ENCODE assay signal across 10 mouse cellular contexts in the genomic region with DNA sequence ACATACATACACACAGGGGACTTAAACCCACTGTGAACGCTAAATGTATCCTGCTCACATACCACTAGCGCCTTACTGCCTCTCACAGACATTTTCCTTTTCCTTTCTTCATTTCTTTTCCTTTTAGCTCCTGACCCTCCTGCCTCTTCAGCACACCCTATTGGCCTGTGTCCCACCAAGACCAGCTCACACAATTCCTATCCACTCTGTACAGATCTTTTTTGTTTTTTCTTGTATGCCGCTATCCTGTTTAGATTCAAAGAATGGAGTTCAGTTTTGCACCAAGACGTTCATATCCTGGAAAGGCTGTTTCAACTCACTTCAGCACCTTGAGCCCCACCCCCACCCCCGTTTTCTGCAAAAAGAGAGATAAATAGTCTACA. TPM values are rescaled to one million over a fixed set of nuclear protein-coding genes. Genes with fewer than 3 reads are reported as not detected.
DNase-seq lines count a peak whose midpoint lies in the region; ATAC-seq and TF ChIP-seq lines count a peak whose summit lies in the region.
"Had no signal": no experiment of that assay in that cellular context is flagged by ENCODE, and none has a peak within 500 bp of the region (broad histone marks: within the 10 kb centered on the region; RNA-seq: fewer than 3 reads in every experiment).

No protein-coding gene starts in this region.

- TF ChIP-seq POLR2A in embryonic fibroblast, embryonic 13.5 days (IDR thresholded peaks at IDR 0.05; ENCODE audit: low read depth, low read length) = no peak; the same call in 1 of the 2 replicates

- H3K9ac ChIP-seq in kidney, postnatal 0 days (ENCODE audit: low read depth, low read length) = peak overlapping the region; percentile 24
- H3K9ac ChIP-seq in hindbrain, postnatal 0 days (replicated peaks; ENCODE audit: low read length) = peak overlapping the region; percentile 54; the same call in 1 of the 2 replicates
- H3K9ac ChIP-seq in neural tube, embryonic 13.5 days = peak overlapping the region; percentile 77
- H3K9ac ChIP-seq in liver, postnatal 0 days (replicated peaks) = no peak overlapping the region

- no peaks in the 10 kb centered on the region for H3K9me3 ChIP-seq in kidney, postnatal 0 days (replicated peaks; ENCODE audit: low read length)
- no peaks in the 10 kb centered on the region for H3K9me3 ChIP-seq in hindbrain, postnatal 0 days (ENCODE audit: low read length)
- H3K9me3 ChIP-seq in neural tube, embryonic 13.5 days = no peaks in the 10 kb centered on the region
- H3K9me3 ChIP-seq in liver, postnatal 0 days (ENCODE audit: low read length) = no peaks in the 10 kb centered on the region

- no peak for TF ChIP-seq EP300 in liver, postnatal 0 days (IDR thresholded peaks at IDR 0.05; ENCODE audit: low read depth)

- 37% methylated on average over 5 of the region's 5 CpGs for WGBS in kidney, postnatal 0 days
- 12% methylated on average over 5 of the region's 5 CpGs for WGBS in hindbrain, postnatal 0 days
- WGBS in neural tube, embryonic 13.5 days = 25% methylated on average over 5 of the region's 5 CpGs
- 43% methylated on average over 5 of the region's 5 CpGs for WGBS in liver, postnatal 0 days (ENCODE audit: insufficient replicate concordance)

- no peak for DNase-seq in kidney, postnatal 0 days (ENCODE audit: low spot score)
- no peak for DNase-seq in kidney, adult 11 months
- no peak for DNase-seq in hindbrain, postnatal 0 days (ENCODE audit: low spot score)
- no peak for DNase-seq in liver, postnatal 0 days
- DNase-seq in Muller cell, postnatal 12 days (ENCODE audit: inconsistent ontology term) = no peak
- DNase-seq in layer of hippocampus, adult 11-12 months (ENCODE audit: low spot score) = no peak
- DNase-seq: gastrocnemius, postnatal 10 days had no signal

- H3K4me3 ChIP-seq in kidney, postnatal 0 days (replicated peaks; ENCODE audit: low read depth, low read length) = peak overlapping the region; percentile 16; the same call in 1 of the 2 replicates
- H3K4me3 ChIP-seq in embryonic fibroblast, embryonic 13.5 days (ENCODE audit: insufficient read depth, low read length) = no peak overlapping the region
- H3K4me3 ChIP-seq in hindbrain, postnatal 0 days (ENCODE audit: low read length) = peak overlapping the region; percentile 33
- peak overlapping the region; percentile 79 for H3K4me3 ChIP-seq in neural tube, embryonic 13.5 days
- no peak overlapping the region for H3K4me3 ChIP-seq in liver, postnatal 0 days (ENCODE audit: low read depth, low read length)

- H3K4me2 ChIP-seq in kidney, postnatal 0 days (ENCODE audit: low read length) = peak overlapping the region; percentile 58
- H3K4me2 ChIP-seq in hindbrain, postnatal 0 days (ENCODE audit: low read depth, low read length) = peak overlapping the region; percentile 67
- peak overlapping the region; percentile 64 for H3K4me2 ChIP-seq in neural tube, embryonic 13.5 days
- H3K4me2 ChIP-seq in liver, postnatal 0 days (ENCODE audit: low read depth, low read length) = no peak overlapping the region

- H3K27me3 ChIP-seq in kidney, postnatal 0 days (ENCODE audit: insufficient read depth, low read length) = no peaks in the 10 kb centered on the region
- H3K27me3 ChIP-seq in hindbrain, postnatal 0 days (ENCODE audit: insufficient read depth, low read length) = no peaks in the 10 kb centered on the region
- H3K27me3 ChIP-seq in neural tube, embryonic 13.5 days = no peaks in the 10 kb centered on the region
- peaks cover 57% of the 10 kb centered on the region for H3K27me3 ChIP-seq in liver, postnatal 0 days (ENCODE audit: insufficient read depth, low read length)

- TF ChIP-seq CTCF in kidney, postnatal 0 days (IDR thresholded peaks at IDR 0.05; ENCODE audit: low read depth) = no peak
- TF ChIP-seq CTCF in embryonic fibroblast, embryonic 13.5 days (IDR thresholded peaks at IDR 0.05; ENCODE audit: borderline replicate concordance, insufficient read depth, low read length) = no peak
- TF ChIP-seq CTCF in hindbrain, postnatal 0 days (IDR thresholded peaks at IDR 0.05; ENCODE audit: low read depth) = no peak
- TF ChIP-seq CTCF in liver, postnatal 0 days (IDR thresholded peaks at IDR 0.05; ENCODE audit: low read depth) = no peak

- H3K36me3 ChIP-seq in kidney, postnatal 0 days (ENCODE audit: insufficient read depth, low read length) = peaks cover 2% of the 10 kb centered on the region; the same call in 1 of the 2 replicates
- H3K36me3 ChIP-seq in hindbrain, postnatal 0 days (ENCODE audit: insufficient read depth, low read length) = peaks cover 3% of the 10 kb centered on the region
- H3K36me3 ChIP-seq in neural tube, embryonic 13.5 days = peaks cover 13% of the 10 kb centered on the region
- no peaks in the 10 kb centered on the region for H3K36me3 ChIP-seq in liver, postnatal 0 days (replicated peaks; ENCODE audit: insufficient read depth, low read length)

- peak overlapping the region; percentile 72 for H3K27ac ChIP-seq in kidney, postnatal 0 days
- H3K27ac ChIP-seq in embryonic fibroblast, embryonic 13.5 days (ENCODE audit: insufficient read depth, low read length) = peak overlapping the region; percentile 79
- peak overlapping the region; percentile 89 for H3K27ac ChIP-seq in hindbrain, postnatal 0 days
- H3K27ac ChIP-seq in neural tube, embryonic 13.5 days (replicated peaks) = peak overlapping the region; percentile 98
- H3K27ac ChIP-seq in liver, postnatal 0 days (ENCODE audit: low read depth) = no peak overlapping the region; the same call in 1 of the 2 replicates

- ATAC-seq in kidney, postnatal 0 days (replicated peaks; ENCODE audit: low FRiP score, low read depth) = no peak
- ATAC-seq in hindbrain, postnatal 0 days = no peak
- no peak for ATAC-seq in neural tube, embryonic 13.5 days (ENCODE audit: low read depth)
- no peak for ATAC-seq in liver, postnatal 0 days

- peaks cover 35% of the 10 kb centered on the region for H3K4me1 ChIP-seq in kidney, postnatal 0 days (replicated peaks; ENCODE audit: insufficient read depth, low read length)
- peaks cover 7% of the 10 kb centered on the region for H3K4me1 ChIP-seq in embryonic fibroblast, embryonic 13.5 days (ENCODE audit: control insufficient read depth, insufficient read depth, low read length)
- peaks cover 30% of the 10 kb centered on the region for H3K4me1 ChIP-seq in hindbrain, postnatal 0 days (ENCODE audit: insufficient read depth, low read length)
- H3K4me1 ChIP-seq in neural tube, embryonic 13.5 days (replicated peaks) = peaks cover 59% of the 10 kb centered on the region
- peaks cover 5% of the 10 kb centered on the region; the same call in 1 of the 2 replicates for H3K4me1 ChIP-seq in liver, postnatal 0 days (ENCODE audit: insufficient read depth)

RNA-seq across cellular contexts. Expression of a gene that starts 5.9 kb away (rescaled TPM):
- 89.1 and 94.3 TPM in 2 replicates for polyA plus RNA-seq in kidney, postnatal 0 days (2015; fragmentation: Nextera tagmentation; extraction: Ambion mirVana)
- 42.9 and 46.3 TPM in 2 replicates for polyA plus RNA-seq in embryonic fibroblast, embryonic 13.5 days (2011; ENCODE audit: insufficient read length, low read depth, missing spikeins)
- total RNA-seq in hindbrain, postnatal 0 days (2014; rRNA removed) = 108 and 139 TPM in 2 replicates
- 63.3 and 66.3 TPM in 2 replicates for polyA plus RNA-seq in hindbrain, postnatal 0 days (2015; fragmentation: Nextera tagmentation; extraction: Ambion mirVana)
- polyA plus RNA-seq in neural tube, embryonic 13.5 days (2015; fragmentation: Nextera tagmentation; extraction: Ambion mirVana) = 119 and 122 TPM in 2 replicates
- 2.2 and 2.3 TPM in 2 replicates for polyA plus RNA-seq in liver, postnatal 0 days (2015; fragmentation: Nextera tagmentation; extraction: Ambion mirVana)

RNA-seq across cellular contexts. Expression of a gene that starts 25.0 kb away (rescaled TPM):
- polyA plus RNA-seq in kidney, postnatal 0 days (2015; fragmentation: Nextera tagmentation; extraction: Ambion mirVana) = 35.6 and 36.5 TPM in 2 replicates
- 28.7 and 40.5 TPM in 2 replicates for polyA plus RNA-seq in embryonic fibroblast, embryonic 13.5 days (2011; ENCODE audit: insufficient read length, low read depth, missing spikeins)
- total RNA-seq in hindbrain, postnatal 0 days (2014; rRNA removed) = 26.1 and 27.2 TPM in 2 replicates
- 18.6 and 21.3 TPM in 2 replicates for polyA plus RNA-seq in hindbrain, postnatal 0 days (2015; fragmentation: Nextera tagmentation; extraction: Ambion mirVana)
- 25.5 and 28.8 TPM in 2 replicates for polyA plus RNA-seq in neural tube, embryonic 13.5 days (2015; fragmentation: Nextera tagmentation; extraction: Ambion mirVana)
- polyA plus RNA-seq in liver, postnatal 0 days (2015; fragmentation: Nextera tagmentation; extraction: Ambion mirVana) = 14.1 and 15.2 TPM in 2 replicates

RNA-seq across cellular contexts. Expression of a gene that starts 31.1 kb away (rescaled TPM):
- polyA plus RNA-seq in kidney, postnatal 0 days (2015; fragmentation: Nextera tagmentation; extraction: Ambion mirVana) = 12.7 and 13.5 TPM in 2 replicates
- polyA plus RNA-seq in embryonic fibroblast, embryonic 13.5 days (2011; ENCODE audit: insufficient read length, low read depth, missing spikeins) = 12.3 and 14.3 TPM in 2 replicates
- total RNA-seq in hindbrain, postnatal 0 days (2014; rRNA removed) = 37.3 and 46.8 TPM in 2 replicates
- polyA plus RNA-seq in hindbrain, postnatal 0 days (2015; fragmentation: Nextera tagmentation; extraction: Ambion mirVana) = 12.6 and 14.8 TPM in 2 replicates
- 10.6 and 11.3 TPM in 2 replicates for polyA plus RNA-seq in neural tube, embryonic 13.5 days (2015; fragmentation: Nextera tagmentation; extraction: Ambion mirVana)
- 4.6 and 5.0 TPM in 2 replicates for polyA plus RNA-seq in liver, postnatal 0 days (2015; fragmentation: Nextera tagmentation; extraction: Ambion mirVana)

RNA-seq across cellular contexts. Expression of a gene that starts 55.0 kb away (rescaled TPM):
- polyA plus RNA-seq in kidney, postnatal 0 days (2015; fragmentation: Nextera tagmentation; extraction: Ambion mirVana) = 0.11 and 0.13 TPM in 2 replicates
- 0.18 and 0.19 TPM in 2 replicates for polyA plus RNA-seq in embryonic fibroblast, embryonic 13.5 days (2011; ENCODE audit: insufficient read length, low read depth, missing spikeins)
- 0.61 TPM in 1 of 2 replicates, not detected in the other for total RNA-seq in hindbrain, postnatal 0 days (2014; rRNA removed)
- 0.10 TPM in 1 of 2 replicates, not detected in the other for polyA plus RNA-seq in hindbrain, postnatal 0 days (2015; fragmentation: Nextera tagmentation; extraction: Ambion mirVana)
- 0.18 and 0.24 TPM in 2 replicates for polyA plus RNA-seq in neural tube, embryonic 13.5 days (2015; fragmentation: Nextera tagmentation; extraction: Ambion mirVana)
- polyA plus RNA-seq in liver, postnatal 0 days (2015; fragmentation: Nextera tagmentation; extraction: Ambion mirVana) = not detected in 2 replicates
- total RNA-seq: gastrocnemius, postnatal 10 days; left cerebral cortex, postnatal 14 days had no signal

Comparison
In these comparisons a context has a peak if more than half of its experiments do, and no peak if none do; other contexts are left out.
1. H3K4me3 ChIP-seq: peak in kidney, postnatal 0 days (single experiment), hindbrain, postnatal 0 days (single experiment) and neural tube, embryonic 13.5 days (single experiment); none in embryonic fibroblast, embryonic 13.5 days (single experiment) and liver, postnatal 0 days (single experiment).
2. RNA of a gene that starts 5.9 kb away (polyA plus RNA-seq): 119 to 122 TPM in neural tube, embryonic 13.5 days, 89.1 to 94.3 TPM in kidney, postnatal 0 days, 63.3 to 66.3 TPM in hindbrain, postnatal 0 days and 42.9 to 46.3 TPM in embryonic fibroblast, embryonic 13.5 days; 2.2 to 2.3 TPM in liver, postnatal 0 days; every median in the first group is over 10 times any median in the second.